ENCODE assay signal across 8 mouse cellular contexts in the genomic region with DNA sequence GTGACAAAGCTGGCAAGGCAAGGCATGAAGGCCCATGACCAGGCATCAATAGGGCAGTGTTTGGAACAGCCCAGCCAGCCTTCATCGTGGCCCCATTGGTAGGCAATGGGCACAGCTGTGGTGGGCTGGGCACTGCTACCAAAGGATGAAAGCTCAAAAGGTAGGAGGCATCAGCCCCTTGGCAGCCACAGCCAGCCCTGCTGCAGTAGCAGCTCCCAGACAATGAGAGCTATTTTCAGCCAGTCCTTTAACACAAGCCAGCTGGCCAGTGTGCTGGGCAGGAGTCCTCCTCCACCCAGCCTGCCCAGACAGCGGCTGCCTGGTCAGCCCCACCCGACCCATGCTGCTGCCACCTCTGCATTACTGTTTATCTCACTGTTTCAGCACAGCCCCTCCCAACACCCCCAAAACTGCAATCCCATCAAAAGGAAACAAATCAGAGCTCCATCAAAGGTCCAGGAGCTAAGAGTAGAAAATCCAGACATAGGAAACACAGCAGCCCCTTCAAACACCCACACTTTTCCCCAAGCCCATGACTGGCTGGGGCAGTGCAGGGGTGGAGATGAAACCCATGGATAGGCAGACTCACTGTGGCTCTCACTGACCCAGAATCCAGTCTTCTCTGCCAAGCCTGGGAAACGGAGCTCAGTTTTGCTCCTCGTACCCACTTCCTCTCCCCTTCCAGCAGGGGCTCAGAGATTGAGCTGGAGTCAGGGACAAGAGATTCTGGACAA. TPM values are rescaled to one million over a fixed set of nuclear protein-coding genes. Genes with fewer than 3 reads are reported as not detected.
DNase-seq lines count a peak whose midpoint lies in the region; ATAC-seq lines count a peak whose summit lies in the region.
"Had no signal": no experiment of that assay in that cellular context is flagged by ENCODE, and none has a peak within 500 bp of the region (broad histone marks: within the 10 kb centered on the region; RNA-seq: fewer than 3 reads in every experiment).

No protein-coding gene starts in this region.

- H3K4me3 ChIP-seq in hindbrain, embryonic 12.5 days: no peak overlapping the region
- H3K4me3 ChIP-seq: liver, embryonic 15.5 days had no signal

- WGBS in hindbrain, embryonic 12.5 days: 55% methylated on average over 5 of the region's 5 CpGs

- H3K4me1 ChIP-seq in hindbrain, embryonic 12.5 days: peaks cover 22% of the 10 kb centered on the region

- peak; percentile 12 for DNase-seq in retina, postnatal 1 day
- no peak for DNase-seq in retina, embryonic 14.5 days (ENCODE audit: low spot score)
- peak; percentile 35 to 61 for DNase-seq in frontal cortex, postnatal 14 days (ENCODE audit: low spot score in 2 of 2)
- DNase-seq in left cerebral cortex, postnatal 36 days (ENCODE audit: low spot score in 2 of 2): peak; percentile 57 to 60
- peak; percentile 74 to 86 for DNase-seq in right cerebral cortex, postnatal 10 days (ENCODE audit: low spot score in 2 of 2)

- ATAC-seq in hindbrain, embryonic 12.5 days (ENCODE audit: low FRiP score): no peak
- no peak for ATAC-seq in granulocyte monocyte progenitor cell, adult 5-6 weeks (replicated peaks; ENCODE audit: poor library complexity, severe bottlenecking)

- no peaks in the 10 kb centered on the region for H3K27me3 ChIP-seq in hindbrain, embryonic 12.5 days
- H3K27me3 ChIP-seq: liver, embryonic 15.5 days had no signal

- no peaks in the 10 kb centered on the region for H3K36me3 ChIP-seq in hindbrain, embryonic 12.5 days
- H3K36me3 ChIP-seq: liver, embryonic 15.5 days had no signal

- no peaks in the 10 kb centered on the region for H3K9me3 ChIP-seq in hindbrain, embryonic 12.5 days (replicated peaks)
- H3K9me3 ChIP-seq: liver, embryonic 15.5 days had no signal

- H3K9ac ChIP-seq in hindbrain, embryonic 12.5 days: peak overlapping the region; percentile 3; the same call in 1 of the 2 replicates
- H3K9ac ChIP-seq: liver, embryonic 15.5 days had no signal

- H3K27ac ChIP-seq in hindbrain, embryonic 12.5 days: peak overlapping the region; percentile 26; the same call in 1 of the 2 replicates
- H3K27ac ChIP-seq: liver, embryonic 15.5 days had no signal

- no peak overlapping the region for H3K4me2 ChIP-seq in hindbrain, embryonic 12.5 days (replicated peaks)
- H3K4me2 ChIP-seq: liver, embryonic 15.5 days had no signal

- intact Hi-C loops in left cerebral cortex, postnatal 36 days (cut with DNase I): no loop called here

RNA-seq across cellular contexts. Expression of a gene that starts 26.7 kb away (rescaled TPM):
- polyA plus RNA-seq in hindbrain, embryonic 12.5 days (2016; fragmentation: Nextera tagmentation; extraction: Ambion mirVana): 19.7 and 23.4 TPM in 2 replicates
- total RNA-seq in left cerebral cortex, postnatal 36 days (2021): 10 to 100 TPM; 10.6 to 10.8 TPM
- total RNA-seq in granulocyte monocyte progenitor cell, adult 5-6 weeks (2014; fragmentation: Nextera tagmentation): 18.0 and 22.5 TPM in 2 replicates
- total RNA-seq in granulocyte monocyte progenitor cell, adult 5-6 weeks (2017): 20.7 and 23.8 TPM in 2 replicates

RNA-seq across cellular contexts. Expression of a gene that starts 47.9 kb away (rescaled TPM):
- polyA plus RNA-seq in hindbrain, embryonic 12.5 days (2016; fragmentation: Nextera tagmentation; extraction: Ambion mirVana): 0.10 and 0.22 TPM in 2 replicates
- total RNA-seq in left cerebral cortex, postnatal 36 days (2021): 1 to 10 TPM; 1.7 to 1.8 TPM
- total RNA-seq in granulocyte monocyte progenitor cell, adult 5-6 weeks (2014; fragmentation: Nextera tagmentation): not detected in 2 replicates
- total RNA-seq in granulocyte monocyte progenitor cell, adult 5-6 weeks (2017): not detected in 2 replicates
- polyA plus RNA-seq: liver, embryonic 15.5 days had no signal

RNA-seq across cellular contexts. Expression of a gene that starts 48.7 kb away (rescaled TPM):
- polyA plus RNA-seq in hindbrain, embryonic 12.5 days (2016; fragmentation: Nextera tagmentation; extraction: Ambion mirVana): 82.3 and 83.3 TPM in 2 replicates
- total RNA-seq in left cerebral cortex, postnatal 36 days (2021): 100 to 1,000 TPM in 1 of 2 experiments, 10 to 100 TPM in 1; 88.1 to 104 TPM
- total RNA-seq in granulocyte monocyte progenitor cell, adult 5-6 weeks (2014; fragmentation: Nextera tagmentation): 13.5 and 17.6 TPM in 2 replicates
- 7.2 and 10.7 TPM in 2 replicates for total RNA-seq in granulocyte monocyte progenitor cell, adult 5-6 weeks (2017)

RNA-seq across cellular contexts. Expression of a gene that starts 49.1 kb away (rescaled TPM):
- 271 and 274 TPM in 2 replicates for polyA plus RNA-seq in hindbrain, embryonic 12.5 days (2016; fragmentation: Nextera tagmentation; extraction: Ambion mirVana)
- 100 to 1,000 TPM; 319 to 339 TPM for total RNA-seq in left cerebral cortex, postnatal 36 days (2021)
- total RNA-seq in granulocyte monocyte progenitor cell, adult 5-6 weeks (2014; fragmentation: Nextera tagmentation): 383 and 409 TPM in 2 replicates
- 163 and 164 TPM in 2 replicates for total RNA-seq in granulocyte monocyte progenitor cell, adult 5-6 weeks (2017)

Comparison
In these comparisons a context has a peak if more than half of its experiments do, and no peak if none do; other contexts are left out.
1. RNA of a gene that starts 48.7 kb away (total RNA-seq): 88.1 to 104 TPM in left cerebral cortex, postnatal 36 days; 7.2 to 17.6 TPM in granulocyte monocyte progenitor cell, adult 5-6 weeks; every median in the first group is over 4 times any median in the second.